Mouse (Mus musculus): ENCODE results near the gene Hsd17b3.
A peak's percentile ranks its signal among the peaks of the same experiment; 100 is the strongest.
"Not testable (repeated sequence)": the region's sequence is repeated elsewhere in the genome, so short reads cannot be mapped to it uniquely, and the experiment has no call there.

The Hsd17b3 gene

GRCm38 (mm10) chr13:64081012-64081919 is 7.8 kb downstream of the Hsd17b3 start:
- no peak for DNase-seq (ENCODE audit: low spot score)

- no peak for DNase-seq (ENCODE audit: low spot score)
Observed at GRCm38 (mm10) chr13:64077591-64077990, 11.4 kb downstream of the Hsd17b3 start.

- DNase-seq (ENCODE audit: low spot score), result no peak
Observed at GRCm38 (mm10) chr13:64076074-64076473, 13.0 kb downstream of the Hsd17b3 start.

GRCm38 (mm10) chr13:64066653-64067052 is 22.4 kb downstream of the Hsd17b3 start:
- no peak for DNase-seq (ENCODE audit: low spot score)

- DNase-seq (ENCODE audit: low spot score), result no peak
Observed at GRCm38 (mm10) chr13:64064276-64064675, 24.8 kb downstream of the Hsd17b3 start.

GRCm38 (mm10) chr13:64060935-64061506 is 28.0 kb downstream of the Hsd17b3 start:
- no peak for DNase-seq (ENCODE audit: low spot score)

- DNase-seq (ENCODE audit: low spot score), result no peak
Observed at GRCm38 (mm10) chr13:64053959-64054358, 35.1 kb downstream of the Hsd17b3 start.

GRCm38 (mm10) chr13:64052281-64052680 is 36.7 kb downstream of the Hsd17b3 start:
- not testable (repeated sequence) for DNase-seq (ENCODE audit: low spot score)

- DNase-seq (ENCODE audit: low spot score), result no peak
Observed at GRCm38 (mm10) chr13:64050895-64051294, 38.1 kb downstream of the Hsd17b3 start.

GRCm38 (mm10) chr13:64049535-64049934 is 39.5 kb downstream of the Hsd17b3 start:
- no peak for DNase-seq (ENCODE audit: low spot score)

- no peak for DNase-seq (ENCODE audit: low spot score)
Observed at GRCm38 (mm10) chr13:64048467-64048866, 40.6 kb downstream of the Hsd17b3 start.

GRCm38 (mm10) chr13:64039976-64040375 is 49.1 kb downstream of the Hsd17b3 start:
- no peak for DNase-seq (ENCODE audit: low spot score)

GRCm38 (mm10) chr13:64038114-64038513 is 50.9 kb downstream of the Hsd17b3 start:
- no peak for DNase-seq (ENCODE audit: low spot score)

GRCm38 (mm10) chr13:64036079-64037011 is 52.7 kb downstream of the Hsd17b3 start:
- peak; percentile 66 for DNase-seq (ENCODE audit: low spot score)

- DNase-seq (ENCODE audit: low spot score), result no peak
Observed at GRCm38 (mm10) chr13:64035036-64035435, 54.0 kb downstream of the Hsd17b3 start.

GRCm38 (mm10) chr13:64033921-64034320 is 55.1 kb downstream of the Hsd17b3 start:
- DNase-seq (ENCODE audit: low spot score), result no peak

GRCm38 (mm10) chr13:64033181-64033580 is 55.8 kb downstream of the Hsd17b3 start:
- no peak for DNase-seq (ENCODE audit: low spot score)

- DNase-seq (ENCODE audit: low spot score), result no peak
Observed at GRCm38 (mm10) chr13:64031254-64031653, 57.8 kb downstream of the Hsd17b3 start.

GRCm38 (mm10) chr13:64030792-64031191 is 58.2 kb downstream of the Hsd17b3 start:
- no peak for DNase-seq (ENCODE audit: low spot score)

GRCm38 (mm10) chr13:64024803-64025202 is 64.2 kb downstream of the Hsd17b3 start:
- no peak for DNase-seq (ENCODE audit: low spot score)

GRCm38 (mm10) chr13:64022786-64023468 is 66.1 kb downstream of the Hsd17b3 start:
- DNase-seq (ENCODE audit: low spot score), result no peak

GRCm38 (mm10) chr13:64020902-64021311 is 68.1 kb downstream of the Hsd17b3 start:
- DNase-seq (ENCODE audit: low spot score), result no peak

Measured in ovary, postnatal 14 days (tissue).